Mouse (Mus musculus) neural tube, embryonic 14.5 days (tissue): ENCODE results near the gene Cdk1. TPM values are rescaled to one million over a fixed set of nuclear protein-coding genes. Genes with fewer than 3 reads are reported as not detected.

Source experiments
- ATAC-seq: fragments of 200-750 bp; cut with Nextera tagmentation; 2 replicates; pipeline ENCODE4 v1.8.0; 2017; ENCODE audit warnings: low read depth, mild to moderate bottlenecking, moderate TSS enrichment, moderate library complexity
- H3K27ac ChIP-seq: fragments of 300-500 bp; sonication (generic); 2 replicates; pipeline ENCODE4 v1.5.1; 2014; ENCODE audit warnings: low read depth, mild to moderate bottlenecking, control low read depth, low read length, moderate library complexity, mixed read lengths
- H3K27me3 ChIP-seq: fragments of 300-500 bp; sonication (generic); 2 replicates; pipeline ENCODE4 v1.6.1; 2014; ENCODE audit warnings: low read length; ENCODE audit not compliant: control insufficient read depth, insufficient read depth
- H3K36me3 ChIP-seq: fragments of 300-500 bp; sonication (generic); 2 replicates; pipeline ENCODE4 v1.6.1; 2014; ENCODE audit warnings: low read length, mixed read lengths; ENCODE audit not compliant: control insufficient read depth, insufficient read depth
- H3K4me1 ChIP-seq: fragments of 300-500 bp; sonication (generic); 2 replicates; pipeline ENCODE4 v1.6.1; 2014; ENCODE audit warnings: low read length; ENCODE audit not compliant: control insufficient read depth, insufficient read depth
- H3K4me2 ChIP-seq: fragments of 300-500 bp; sonication (generic); 2 replicates; pipeline ENCODE4 v1.6.1; 2014; ENCODE audit warnings: mild to moderate bottlenecking, low read depth, low read length, control low read depth
- H3K4me3 ChIP-seq: fragments of 300-500 bp; sonication (generic); 2 replicates; pipeline ENCODE4 v1.5.1; 2014; ENCODE audit warnings: low read depth, low read length, control low read depth, mixed read lengths
- H3K9ac ChIP-seq: fragments of 300-500 bp; sonication (generic); replicated peaks from 2 replicates; pipeline ENCODE4 v1.6.1; 2014; ENCODE audit warnings: low read depth, mild to moderate bottlenecking, control low read depth, low read length, mixed read lengths
- H3K9me3 ChIP-seq: fragments of 300-500 bp; sonication (generic); 2 replicates; pipeline ENCODE4 v1.6.1; 2016; ENCODE audit warnings: low read length; ENCODE audit not compliant: control insufficient read depth
- WGBS: fragments of 180-500 bp; shearing (Covaris S2); extraction: QIAGEN DNeasy Blood & Tissue Kit; methylation state at CpG from one replicate; pipeline ENCODE4 v1.1.7; 2014; 5-methylcytosine and 5-hydroxymethylcytosine counted together
- polyA plus RNA-seq: library from polyadenylated mRNA; unstranded; fragments of >200 nt; fragmentation: Nextera tagmentation; extraction: Ambion mirVana; gene quantifications from 2 replicates; pipeline ENCODE4 v1.2.1, GENCODE M21; 2014

Gene Cdk1
- polyA plus RNA-seq, 1 experiment from 2014 or later: 30.0 TPM

DNA sequence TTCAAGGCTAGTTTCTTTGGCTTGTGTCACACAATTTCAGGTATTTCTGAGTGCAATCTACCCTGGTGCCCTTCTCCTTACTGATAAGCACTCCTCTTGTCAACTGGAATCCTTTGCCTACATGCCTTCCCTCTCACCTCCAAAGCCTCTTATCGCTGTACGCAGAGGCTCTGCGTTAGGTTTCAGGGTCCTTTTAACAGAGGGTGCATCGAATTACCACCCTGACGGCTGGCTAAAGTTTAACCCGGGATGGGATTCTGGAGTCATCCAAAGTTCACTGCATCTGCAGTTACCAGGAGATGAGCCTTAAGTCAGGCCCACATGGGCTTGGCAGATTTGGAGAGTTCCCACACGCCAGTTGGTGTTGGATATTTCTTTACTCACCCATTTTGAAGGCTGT is 47.1 kb downstream of the Cdk1 start:
- Histone ChIP-seq H3K9ac (no peak overlapping the region), H3K4me2 (no peak overlapping the region), H3K4me3 (no peak overlapping the region), H3K36me3 (no peaks in the 10 kb centered on the region), H3K27me3 (no peaks in the 10 kb centered on the region), H3K9me3 (no peaks in the 10 kb centered on the region), H3K4me1 (no peaks in the 10 kb centered on the region), H3K27ac (no peak overlapping the region)
- 45% methylated on average over 7 of the region's 7 CpGs for WGBS
- ATAC-seq: no peak

DNA sequence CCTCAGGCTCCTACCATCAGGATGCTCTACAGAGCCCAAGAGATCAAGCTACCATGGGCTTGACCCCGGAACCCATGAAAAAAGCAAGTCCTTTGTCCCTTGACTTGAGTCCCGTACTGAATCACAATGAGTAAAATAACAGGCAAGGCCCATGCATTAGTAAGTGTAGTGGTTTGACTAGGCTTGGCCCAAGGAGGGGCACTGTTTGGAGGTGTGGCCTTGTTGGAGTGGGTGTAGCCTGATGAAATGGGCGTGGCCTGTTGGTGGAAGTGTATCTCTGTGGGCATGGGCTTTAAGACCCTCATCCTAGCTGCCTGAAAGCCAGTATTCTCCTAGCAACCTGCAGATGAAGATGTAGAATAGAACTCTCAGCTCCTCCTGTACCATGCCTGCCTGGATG is 47.9 kb downstream of the Cdk1 start:
- H3K4me3 ChIP-seq: no peak overlapping the region
- no peak overlapping the region for H3K9ac ChIP-seq
- no peak for ATAC-seq
- H3K9me3 ChIP-seq: no peaks in the 10 kb centered on the region
- WGBS: 82% methylated on average over 3 of the region's 3 CpGs
- H3K27ac ChIP-seq: no peak overlapping the region
- H3K4me1 ChIP-seq: no peaks in the 10 kb centered on the region
- no peaks in the 10 kb centered on the region for H3K27me3 ChIP-seq
- no peaks in the 10 kb centered on the region for H3K36me3 ChIP-seq
- no peak overlapping the region for H3K4me2 ChIP-seq

DNA sequence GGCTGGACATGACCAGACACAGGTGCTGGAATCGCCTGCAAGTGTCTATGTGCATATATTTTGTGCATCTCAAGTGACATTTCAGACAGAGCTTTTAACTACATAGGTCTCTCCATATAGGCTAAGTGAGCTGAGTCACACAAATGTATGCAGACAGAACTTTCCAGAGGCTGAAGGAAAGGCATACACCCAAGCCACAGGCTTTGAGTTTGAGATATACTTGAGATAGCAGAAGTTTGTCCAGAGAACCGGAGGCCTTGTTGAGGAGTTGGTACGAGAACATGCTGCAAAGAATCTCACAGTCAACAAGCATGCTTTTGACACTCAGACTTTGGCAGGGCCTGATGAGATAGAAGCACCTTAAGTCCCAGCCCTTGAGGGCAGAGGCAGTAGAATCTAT is 50.1 kb downstream of the Cdk1 start:
- no peak overlapping the region for H3K4me2 ChIP-seq
- 94% methylated on average over 3 of the region's 3 CpGs for WGBS
- no peak overlapping the region for H3K9ac ChIP-seq
- no peaks in the 10 kb centered on the region for H3K27me3 ChIP-seq
- ATAC-seq: no peak
- H3K36me3 ChIP-seq: no peaks in the 10 kb centered on the region
- no peaks in the 10 kb centered on the region for H3K4me1 ChIP-seq
- no peaks in the 10 kb centered on the region for H3K9me3 ChIP-seq
- no peak overlapping the region for H3K27ac ChIP-seq
- no peak overlapping the region for H3K4me3 ChIP-seq

DNA sequence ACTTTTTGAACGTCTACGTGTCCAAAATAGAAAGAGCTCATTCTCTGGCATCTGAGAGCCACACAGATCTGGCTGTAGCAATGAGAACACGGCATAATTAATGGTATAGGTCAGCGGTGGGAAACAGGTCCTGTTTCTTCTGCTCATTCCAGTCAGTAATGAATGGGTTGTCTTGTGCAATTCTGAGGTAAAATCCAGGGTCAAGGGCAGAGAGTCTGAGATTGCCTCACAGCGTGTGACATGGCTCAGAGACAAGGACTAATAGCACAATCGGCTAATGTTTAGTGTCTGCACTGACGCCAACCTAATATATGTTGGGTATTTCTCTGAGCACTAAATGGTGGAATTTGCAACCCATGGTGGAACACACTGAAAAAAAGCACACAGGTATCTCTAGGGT is 52.8 kb downstream of the Cdk1 start:
- no peak overlapping the region for H3K9ac ChIP-seq
- no peaks in the 10 kb centered on the region for H3K36me3 ChIP-seq
- no peak for ATAC-seq
- H3K9me3 ChIP-seq: no peaks in the 10 kb centered on the region
- WGBS: 86% methylated on average over 7 of the region's 7 CpGs
- no peak overlapping the region for H3K4me2 ChIP-seq
- H3K27ac ChIP-seq: no peak overlapping the region
- no peak overlapping the region for H3K4me3 ChIP-seq
- no peaks in the 10 kb centered on the region for H3K27me3 ChIP-seq
- no peaks in the 10 kb centered on the region for H3K4me1 ChIP-seq

DNA sequence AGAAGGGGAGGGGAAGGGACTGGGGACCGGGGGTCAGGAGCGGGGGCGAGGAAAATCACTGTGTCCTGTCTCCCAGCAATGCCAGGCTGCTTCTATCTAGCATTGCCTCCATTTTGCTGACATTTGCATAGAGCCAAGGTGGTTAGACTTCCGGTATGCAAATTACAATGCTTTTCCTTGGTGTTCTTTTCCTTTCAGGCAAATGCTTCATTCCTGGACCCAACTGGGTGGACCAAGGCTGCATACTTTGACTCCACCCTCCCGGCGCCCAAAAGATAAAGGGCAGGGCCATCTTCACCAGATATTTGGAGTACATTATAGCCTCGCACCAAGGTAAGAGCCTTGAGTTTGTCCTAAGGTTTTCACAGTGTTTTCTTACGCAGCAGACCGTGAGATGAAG is 56.8 kb downstream of the Cdk1 start:
- H3K27me3 ChIP-seq: no peaks in the 10 kb centered on the region
- H3K36me3 ChIP-seq: no peaks in the 10 kb centered on the region
- no peak overlapping the region for H3K9ac ChIP-seq
- H3K4me1 ChIP-seq: no peaks in the 10 kb centered on the region
- H3K27ac ChIP-seq: no peak overlapping the region
- no peak overlapping the region for H3K4me3 ChIP-seq
- no peaks in the 10 kb centered on the region for H3K9me3 ChIP-seq
- H3K4me2 ChIP-seq: no peak overlapping the region
- WGBS: 92% methylated on average over 9 of the region's 9 CpGs
- no peak for ATAC-seq

DNA sequence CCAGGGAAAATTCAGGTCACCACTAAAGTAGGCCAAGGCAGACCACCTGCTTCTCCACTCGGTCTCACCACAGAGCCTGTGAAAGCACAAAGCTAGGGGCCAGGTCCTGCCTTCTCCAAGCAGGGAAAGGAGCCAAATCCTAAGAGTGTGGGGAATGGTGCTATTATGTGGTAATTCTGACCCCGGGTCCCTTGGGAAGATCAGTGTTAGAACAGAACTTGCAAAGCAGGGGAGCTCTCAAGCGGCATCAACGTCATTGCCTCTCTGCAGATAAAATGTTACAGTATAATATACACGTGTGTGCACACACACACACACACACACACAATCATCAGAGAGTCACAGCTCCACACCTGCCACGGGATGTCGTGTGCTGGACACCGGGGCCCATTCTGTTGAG is 62.0 kb downstream of the Cdk1 start:
- H3K36me3 ChIP-seq: no peaks in the 10 kb centered on the region
- no peak for ATAC-seq

DNA sequence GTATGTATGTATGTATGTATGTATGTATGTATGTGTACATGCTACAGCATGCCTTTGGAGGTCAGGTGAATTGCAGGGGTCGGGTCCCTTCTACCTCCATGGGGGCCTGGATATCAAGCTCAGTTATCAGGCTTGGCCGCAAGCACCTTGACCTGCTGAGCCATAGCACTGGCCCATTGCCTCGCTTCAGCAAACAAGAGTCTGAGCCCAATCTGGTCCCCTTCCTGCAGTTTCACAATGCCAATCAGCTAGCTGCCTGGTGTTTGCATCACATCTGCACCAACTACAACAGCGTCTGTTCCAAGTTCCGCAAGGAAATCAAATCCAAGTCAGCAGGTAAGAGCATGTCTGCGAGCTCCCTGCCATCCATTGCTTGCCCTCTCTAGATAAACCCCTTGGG is 64.0 kb downstream of the Cdk1 start:
- no peaks in the 10 kb centered on the region for H3K9me3 ChIP-seq
- no peaks in the 10 kb centered on the region for H3K4me1 ChIP-seq
- 93% methylated on average over 6 of the region's 6 CpGs for WGBS
- H3K27ac ChIP-seq: no peak overlapping the region
- no peak overlapping the region for H3K4me3 ChIP-seq
- no peak overlapping the region for H3K4me2 ChIP-seq
- H3K9ac ChIP-seq: no peak overlapping the region
- no peak for ATAC-seq
- no peaks in the 10 kb centered on the region for H3K27me3 ChIP-seq
- no peaks in the 10 kb centered on the region for H3K36me3 ChIP-seq

More for the DNA sequence above, 62.0 kb downstream of the Cdk1 start:
- Histone ChIP-seq H3K27ac (no peak overlapping the region), H3K9me3 (no peaks in the 10 kb centered on the region), H3K9ac (no peak overlapping the region), H3K27me3 (no peaks in the 10 kb centered on the region), H3K4me3 (no peak overlapping the region), H3K4me1 (no peaks in the 10 kb centered on the region), H3K4me2 (no peak overlapping the region)
- WGBS: 93% methylated on average over 8 of the region's 8 CpGs

DNA sequence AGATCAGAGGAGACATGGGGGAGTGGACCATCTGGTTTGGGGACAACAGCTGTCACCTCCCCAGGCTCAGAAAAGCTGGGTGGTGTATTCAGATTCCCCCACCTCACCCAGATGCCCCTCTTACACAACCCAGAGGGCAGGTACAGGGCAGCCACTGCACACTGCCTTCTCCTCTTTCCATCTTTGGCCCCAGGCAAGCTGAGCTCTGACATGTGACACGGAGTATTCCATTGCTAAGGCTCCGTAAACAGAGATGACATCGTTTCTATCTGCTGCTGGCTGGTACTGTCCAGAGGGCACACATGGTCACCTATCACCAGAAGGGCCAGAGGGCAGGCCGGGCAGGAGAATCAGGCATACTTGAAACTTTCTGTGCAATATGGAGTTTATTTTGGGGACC is 64.7 kb downstream of the Cdk1 start:
- no peak overlapping the region for H3K4me2 ChIP-seq
- no peaks in the 10 kb centered on the region for H3K36me3 ChIP-seq
- 88% methylated on average over 4 of the region's 4 CpGs for WGBS
- no peaks in the 10 kb centered on the region for H3K27me3 ChIP-seq
- no peak overlapping the region for H3K9ac ChIP-seq
- ATAC-seq: no peak
- H3K9me3 ChIP-seq: no peaks in the 10 kb centered on the region
- no peak overlapping the region for H3K27ac ChIP-seq
- H3K4me1 ChIP-seq: no peaks in the 10 kb centered on the region
- H3K4me3 ChIP-seq: no peak overlapping the region

DNA sequence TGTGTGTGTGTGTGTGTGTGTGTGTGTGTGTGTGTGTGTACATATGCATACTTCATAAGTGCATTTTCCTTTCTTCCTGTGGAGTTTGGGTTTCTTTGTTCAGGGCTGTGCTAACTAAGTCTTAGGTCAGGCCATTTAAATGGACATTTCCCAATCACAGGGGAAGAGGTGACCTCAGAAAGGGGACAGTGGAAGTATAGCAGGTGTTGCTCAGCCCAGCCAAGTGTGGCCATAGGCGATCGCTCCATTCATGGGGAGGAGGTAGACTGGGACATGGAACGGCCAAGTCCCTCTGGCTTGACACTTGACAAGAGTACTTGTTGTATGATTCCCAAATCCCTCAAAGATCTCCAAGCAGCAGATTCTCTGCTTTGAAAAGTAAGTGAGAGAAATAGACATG is 65.8 kb downstream of the Cdk1 start:
- Histone ChIP-seq H3K9ac (no peak overlapping the region), H3K4me1 (no peaks in the 10 kb centered on the region), H3K4me3 (no peak overlapping the region), H3K27me3 (no peaks in the 10 kb centered on the region), H3K36me3 (no peaks in the 10 kb centered on the region), H3K9me3 (no peaks in the 10 kb centered on the region), H3K27ac (no peak overlapping the region), H3K4me2 (no peak overlapping the region)
- WGBS: 96% methylated on average over 3 of the region's 3 CpGs
- no peak for ATAC-seq
